Mouse (Mus musculus): ENCODE results near the gene Mxd3. TPM values are rescaled to one million over a fixed set of nuclear protein-coding genes. Genes with fewer than 3 reads are reported as not detected.
A peak's percentile ranks its signal among the peaks of the same experiment; 100 is the strongest.

Mxd3 gene
- total RNA-seq (2014; rRNA removed) (6.6 and 7.2 TPM in 2 replicates), polyA plus RNA-seq (2015; fragmentation: Nextera tagmentation; extraction: Ambion mirVana) (3.5 and 3.6 TPM in 2 replicates)

- Histone ChIP-seq H3K9me3 (ENCODE audit: low read length) (no peaks in the 10 kb centered on the region), H3K27ac (ENCODE audit: low read depth, low read length) (peak within 1 kb of the TSS; percentile 65), H3K4me2 (ENCODE audit: low read depth, low read length, poor library complexity, severe bottlenecking) (peak within 1 kb of the TSS; percentile 95), H3K4me1 (ENCODE audit: insufficient read depth, low read length) (peaks cover 3% of the 10 kb centered on the region; the same call in 1 of the 2 replicates), H3K36me3 (ENCODE audit: insufficient read depth, low read length) (peaks cover 10% of the 10 kb centered on the region), H3K9ac (replicated peaks; ENCODE audit: low read length, poor library complexity, severe bottlenecking) (peak within 1 kb of the TSS; percentile 47), H3K4me3 (ENCODE audit: low read depth, low read length) (peak within 1 kb of the TSS; percentile 57), H3K27me3 (ENCODE audit: insufficient read depth, low read length) (no peaks in the 10 kb centered on the region)
- peak; percentile 77 for ATAC-seq (ENCODE audit: low FRiP score)
- TF ChIP-seq CTCF (IDR thresholded peaks at IDR 0.05), result no peak
- under 1% methylated on average over 69 of the region's 82 CpGs for WGBS
- peak; percentile 89 for DNase-seq (ENCODE audit: low spot score)
Observed at GRCm38 (mm10) chr13:55329683-55330566, at the start of gene Mxd3. Gene Mxd3, minus strand, starts transcription at chr13:55329823.

GRCm38 (mm10) chr13:55378907-55379580 lies 49.4 kb upstream of the Mxd3 start:
- Histone ChIP-seq H3K36me3 (ENCODE audit: insufficient read depth, low read length) (no peaks in the 10 kb centered on the region), H3K27ac (ENCODE audit: low read depth, low read length) (no peak overlapping the region), H3K4me1 (ENCODE audit: insufficient read depth, low read length) (no peaks in the 10 kb centered on the region), H3K9me3 (ENCODE audit: low read length) (no peaks in the 10 kb centered on the region), H3K4me3 (ENCODE audit: low read depth, low read length) (no peak overlapping the region), H3K9ac (replicated peaks; ENCODE audit: low read length, poor library complexity, severe bottlenecking) (0 out of 2 replicates have a peak overlapping the region, but pooled peaks have one; percentile 1), H3K27me3 (ENCODE audit: insufficient read depth, low read length) (peaks cover 38% of the 10 kb centered on the region), H3K4me2 (ENCODE audit: low read depth, low read length, poor library complexity, severe bottlenecking) (no peak overlapping the region)
- ATAC-seq (ENCODE audit: low FRiP score) (no peak), DNase-seq (ENCODE audit: low spot score) (no peak)
- 7% methylated on average over 31 of the region's 32 CpGs for WGBS
- TF ChIP-seq CTCF (IDR thresholded peaks at IDR 0.05), result no peak; the same call in 1 of the 2 replicates

DNA sequence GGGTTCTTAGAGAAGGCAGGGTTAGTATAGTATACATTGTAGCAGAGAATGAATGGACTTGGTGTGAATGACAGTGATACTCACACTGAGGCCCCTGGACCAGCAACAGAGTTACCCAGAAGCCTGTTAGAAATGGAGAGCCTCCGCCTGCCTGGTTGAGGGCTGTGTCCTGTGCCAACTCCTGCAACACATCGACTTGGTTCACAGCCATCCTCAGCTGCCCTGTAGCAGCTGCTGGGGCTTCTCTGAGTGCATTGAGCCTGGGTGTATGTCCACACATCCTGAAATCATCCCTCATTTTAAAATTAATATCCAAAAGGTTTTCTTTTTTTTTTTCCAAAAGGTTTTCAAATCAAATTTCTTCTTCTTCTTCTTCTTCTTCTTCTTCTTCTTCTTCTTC lies 46.3 kb upstream of the Mxd3 start:
- DNase-seq (ENCODE audit: low spot score) (peak; percentile 44), ATAC-seq (ENCODE audit: low FRiP score) (no peak)
- Histone ChIP-seq H3K36me3 (ENCODE audit: insufficient read depth, low read length) (no peaks in the 10 kb centered on the region), H3K9ac (replicated peaks; ENCODE audit: low read length, poor library complexity, severe bottlenecking) (no peak overlapping the region), H3K27me3 (ENCODE audit: insufficient read depth, low read length) (peaks cover 38% of the 10 kb centered on the region), H3K4me2 (ENCODE audit: low read depth, low read length, poor library complexity, severe bottlenecking) (no peak overlapping the region), H3K4me3 (ENCODE audit: low read depth, low read length) (no peak overlapping the region), H3K27ac (ENCODE audit: low read depth, low read length) (no peak overlapping the region), H3K9me3 (ENCODE audit: low read length) (no peaks in the 10 kb centered on the region), H3K4me1 (ENCODE audit: insufficient read depth, low read length) (no peaks in the 10 kb centered on the region)
- WGBS, result 70% methylated on average over 2 of the region's 2 CpGs
- TF ChIP-seq CTCF (IDR thresholded peaks at IDR 0.05), result no peak

DNA sequence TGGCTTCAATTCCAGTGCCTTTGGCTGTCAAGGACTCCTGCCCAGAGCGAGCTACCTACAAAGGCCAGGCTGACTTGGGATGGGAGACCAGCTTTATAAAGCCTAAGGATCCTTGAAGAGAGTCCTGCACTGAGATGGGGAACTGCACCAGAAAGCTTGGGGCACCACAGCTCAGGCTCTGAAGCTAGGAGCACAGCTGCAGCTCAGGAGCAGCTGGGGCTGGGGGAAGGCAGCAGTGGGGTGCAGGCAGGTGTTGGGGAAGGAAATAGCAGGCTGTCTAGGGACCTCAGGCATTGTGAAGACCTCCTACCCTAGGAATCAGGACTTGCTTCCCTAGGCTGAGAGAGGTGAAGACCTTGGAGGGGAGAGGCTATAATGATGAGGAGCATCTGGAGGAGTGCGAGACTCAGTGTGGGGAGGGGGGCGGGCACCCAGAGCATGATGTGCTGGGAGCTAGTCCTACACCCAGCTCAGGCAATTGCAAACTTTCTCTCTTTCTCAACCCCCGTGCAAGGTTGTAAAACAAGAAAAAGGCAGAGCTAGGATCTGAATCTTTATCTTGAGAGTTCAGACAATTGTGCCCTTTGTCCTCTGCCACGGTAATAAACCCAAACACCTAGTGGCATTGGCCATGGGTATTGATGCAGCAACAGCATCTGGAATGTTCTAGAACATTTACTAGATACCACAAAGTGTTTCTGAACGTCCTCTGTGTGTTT lies 44.7 kb upstream of the Mxd3 start:
- no peaks in the 10 kb centered on the region for H3K4me1 ChIP-seq (ENCODE audit: insufficient read depth, low read length)
- H3K27me3 ChIP-seq (ENCODE audit: insufficient read depth, low read length), result peaks cover 25% of the 10 kb centered on the region
- no peak for ATAC-seq (ENCODE audit: low FRiP score)
- TF ChIP-seq CTCF (IDR thresholded peaks at IDR 0.05), result no peak
- H3K36me3 ChIP-seq (ENCODE audit: insufficient read depth, low read length), result no peaks in the 10 kb centered on the region
- H3K9me3 ChIP-seq (ENCODE audit: low read length), result no peaks in the 10 kb centered on the region
- H3K27ac ChIP-seq (ENCODE audit: low read depth, low read length), result no peak overlapping the region
- no peak for DNase-seq (ENCODE audit: low spot score)
- no peak overlapping the region for H3K9ac ChIP-seq (replicated peaks; ENCODE audit: low read length, poor library complexity, severe bottlenecking)
- H3K4me3 ChIP-seq (ENCODE audit: low read depth, low read length), result no peak overlapping the region
- 72% methylated on average over 6 of the region's 6 CpGs for WGBS
- no peak overlapping the region for H3K4me2 ChIP-seq (ENCODE audit: low read depth, low read length, poor library complexity, severe bottlenecking)

- Histone ChIP-seq H3K4me1 (ENCODE audit: insufficient read depth, low read length) (no peaks in the 10 kb centered on the region), H3K27ac (ENCODE audit: low read depth, low read length) (no peak overlapping the region), H3K9ac (replicated peaks; ENCODE audit: low read length, poor library complexity, severe bottlenecking) (no peak overlapping the region), H3K27me3 (ENCODE audit: insufficient read depth, low read length) (0 out of 2 replicates have a peak, but pooled peaks cover 10% of the 10 kb centered on the region), H3K4me3 (ENCODE audit: low read depth, low read length) (no peak overlapping the region), H3K36me3 (ENCODE audit: insufficient read depth, low read length) (no peaks in the 10 kb centered on the region), H3K9me3 (ENCODE audit: low read length) (no peaks in the 10 kb centered on the region), H3K4me2 (ENCODE audit: low read depth, low read length, poor library complexity, severe bottlenecking) (no peak overlapping the region)
- no peak for TF ChIP-seq CTCF (IDR thresholded peaks at IDR 0.05)
- ATAC-seq (ENCODE audit: low FRiP score) (no peak), DNase-seq (ENCODE audit: low spot score) (no peak)
- 44% methylated on average over 5 of the region's 5 CpGs for WGBS
Observed at GRCm38 (mm10) chr13:55371740-55372139, 42.1 kb upstream of the Mxd3 start.

All from midbrain, postnatal 0 days (tissue).